Mouse (Mus musculus) forebrain, postnatal 0 days (tissue): ENCODE results near the gene Lamtor3. TPM values are rescaled to one million over a fixed set of nuclear protein-coding genes. Genes with fewer than 3 reads are reported as not detected.

Experiments used
- ATAC-seq: fragments of 200-750 bp; cut with Nextera tagmentation; 2 replicates; pipeline ENCODE4 v1.8.0; 2017; ENCODE audit warnings: mild to moderate bottlenecking, moderate library complexity
- DNase-seq: peaks from one replicate; pipeline ENCODE4 v3.0.0-alpha.2; 2015
- H3K27ac ChIP-seq: fragments of 300-500 bp; sonication (generic); 2 replicates; pipeline ENCODE4 v1.5.1; 2014; ENCODE audit warnings: low read depth, mild to moderate bottlenecking, antibody characterized with exemption, low read length, moderate library complexity, mixed read lengths
- H3K27me3 ChIP-seq: fragments of 300-500 bp; sonication (generic); 2 replicates; pipeline ENCODE4 v1.6.1; 2014; ENCODE audit warnings: mild to moderate bottlenecking, low read length, mixed read lengths; ENCODE audit not compliant: insufficient read depth
- H3K36me3 ChIP-seq: fragments of 300-500 bp; sonication (generic); 2 replicates; pipeline ENCODE4 v1.6.1; 2014; ENCODE audit warnings: mild to moderate bottlenecking, moderate library complexity; ENCODE audit not compliant: insufficient read depth
- H3K4me1 ChIP-seq: fragments of 300-500 bp; sonication (generic); 2 replicates; pipeline ENCODE4 v1.6.1; 2014; ENCODE audit warnings: antibody characterized with exemption; ENCODE audit not compliant: insufficient read depth
- H3K4me2 ChIP-seq: fragments of 300-500 bp; sonication (generic); 2 replicates; pipeline ENCODE4 v1.6.1; 2014; ENCODE audit warnings: low read depth, mild to moderate bottlenecking, moderate library complexity
- H3K4me3 ChIP-seq: fragments of 300-500 bp; sonication (generic); 2 replicates; pipeline ENCODE4 v1.5.1; 2014; ENCODE audit warnings: low read depth, low read length, mixed read lengths
- H3K9ac ChIP-seq: fragments of 300-500 bp; sonication (generic); 2 replicates; pipeline ENCODE4 v1.6.1; 2014; ENCODE audit warnings: mild to moderate bottlenecking
- H3K9me3 ChIP-seq: fragments of 300-500 bp; sonication (generic); 2 replicates; pipeline ENCODE4 v1.6.1; 2016; ENCODE audit warnings: low read length
- CTCF ChIP-seq: sonication (generic); IDR thresholded peaks from 2 replicates; pipeline ENCODE4 v1.5.1; 2016; ENCODE audit warnings: antibody characterized with exemption, control low read depth, low read depth
- WGBS: fragments of 180-500 bp; shearing (Covaris S2); extraction: QIAGEN DNeasy Blood & Tissue Kit; methylation state at CpG from one replicate; pipeline ENCODE4 v1.1.7; 2014; 5-methylcytosine and 5-hydroxymethylcytosine counted together
- polyA plus RNA-seq: library from polyadenylated mRNA; unstranded; fragments of >200 nt; fragmentation: Nextera tagmentation; extraction: Ambion mirVana; gene quantifications from 2 replicates; pipeline ENCODE4 v1.2.1, GENCODE M21; 2015
- total RNA-seq: library from RNA; depleted of rRNA; stranded (reverse); fragments of >200 nt; gene quantifications from 2 replicates; pipeline ENCODE4 v1.2.3, GENCODE M21; 2014; rRNA removed

The Lamtor3 gene
- total and polyA plus RNA-seq, 2 experiments from 2014 or later, result 105 to 123 TPM

DNA sequence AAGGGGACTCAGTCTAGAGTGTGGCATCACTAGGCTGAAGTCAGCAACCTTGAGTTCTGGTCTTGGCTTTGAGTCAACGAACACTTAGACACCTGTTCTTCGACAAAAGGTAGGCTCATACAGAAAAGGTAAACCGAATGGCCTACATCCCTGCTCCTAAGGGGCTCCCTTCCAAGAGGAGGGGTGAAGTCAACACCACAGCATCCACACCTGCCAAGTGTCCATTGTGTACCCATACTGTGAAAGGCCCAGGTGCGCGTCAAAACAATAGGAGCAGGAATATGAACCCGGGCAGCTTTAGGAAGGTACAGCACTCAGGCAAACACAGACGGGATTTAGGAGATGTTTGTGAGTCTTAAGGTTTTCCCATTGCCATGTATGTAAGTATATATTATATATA is 54.7 kb downstream of the Lamtor3 start:
- H3K27me3 ChIP-seq, result no peaks in the 10 kb centered on the region
- H3K27ac ChIP-seq, result no peak overlapping the region
- 93% methylated on average over 7 of the region's 7 CpGs for WGBS
- DNase-seq, result no peak
- H3K4me2 ChIP-seq, result no peak overlapping the region
- no peaks in the 10 kb centered on the region for H3K36me3 ChIP-seq
- no peak overlapping the region for H3K9ac ChIP-seq
- TF ChIP-seq CTCF, result no peak
- H3K4me3 ChIP-seq, result no peak overlapping the region
- H3K9me3 ChIP-seq, result no peaks in the 10 kb centered on the region
- H3K4me1 ChIP-seq, result 0 out of 2 replicates have a peak, but pooled peaks cover 10% of the 10 kb centered on the region
- ATAC-seq, result no peak

DNA sequence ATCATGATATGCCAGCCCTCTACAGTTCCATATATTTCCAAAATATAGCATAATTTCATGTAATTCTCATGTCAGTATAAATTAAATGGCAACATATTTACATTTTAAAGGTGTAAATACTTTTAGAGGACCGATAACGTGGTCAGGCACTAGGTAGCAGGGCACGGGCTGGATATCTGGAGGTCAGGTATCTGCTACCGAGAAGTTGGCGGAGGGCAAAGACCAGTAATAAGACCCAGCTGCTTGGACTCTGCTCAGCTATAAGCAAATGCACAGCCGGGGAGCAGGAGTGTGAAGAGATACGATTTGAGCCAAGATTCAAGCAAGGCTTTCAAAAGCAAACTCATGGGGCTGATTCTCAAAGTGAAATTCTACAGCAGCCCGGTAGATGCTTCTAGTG is 56.0 kb downstream of the Lamtor3 start:
- WGBS, result 74% methylated on average over 8 of the region's 8 CpGs
- H3K36me3 ChIP-seq, result no peaks in the 10 kb centered on the region
- no peak for TF ChIP-seq CTCF
- no peak overlapping the region for H3K27ac ChIP-seq
- no peak overlapping the region for H3K4me2 ChIP-seq
- H3K4me1 ChIP-seq, result 0 out of 2 replicates have a peak, but pooled peaks cover 10% of the 10 kb centered on the region
- DNase-seq (no peak), ATAC-seq (no peak)
- no peaks in the 10 kb centered on the region for H3K27me3 ChIP-seq
- H3K4me3 ChIP-seq, result no peak overlapping the region
- H3K9ac ChIP-seq, result no peak overlapping the region
- no peaks in the 10 kb centered on the region for H3K9me3 ChIP-seq

GRCm38 (mm10) chr3:137975435-137975834 is 57.1 kb downstream of the Lamtor3 start:
- Histone ChIP-seq H3K36me3 (no peaks in the 10 kb centered on the region), H3K4me1 (0 out of 2 replicates have a peak, but pooled peaks cover 10% of the 10 kb centered on the region), H3K9ac (no peak overlapping the region), H3K27ac (no peak overlapping the region), H3K4me3 (no peak overlapping the region), H3K27me3 (no peaks in the 10 kb centered on the region), H3K9me3 (no peaks in the 10 kb centered on the region), H3K4me2 (no peak overlapping the region)
- ATAC-seq (no peak), DNase-seq (no peak)
- no peak for TF ChIP-seq CTCF
- 73% methylated on average over 7 of the region's 7 CpGs for WGBS

GRCm38 (mm10) chr3:137975856-137976423 is 57.6 kb downstream of the Lamtor3 start:
- H3K4me3 ChIP-seq, result no peak overlapping the region
- H3K4me2 ChIP-seq, result no peak overlapping the region
- no peaks in the 10 kb centered on the region for H3K27me3 ChIP-seq
- no peaks in the 10 kb centered on the region for H3K36me3 ChIP-seq
- ATAC-seq (no peak), DNase-seq (no peak)
- H3K4me1 ChIP-seq, result 0 out of 2 replicates have a peak, but pooled peaks cover 10% of the 10 kb centered on the region
- TF ChIP-seq CTCF, result no peak
- no peak overlapping the region for H3K9ac ChIP-seq
- 90% methylated on average over 17 of the region's 17 CpGs for WGBS
- H3K9me3 ChIP-seq, result no peaks in the 10 kb centered on the region
- no peak overlapping the region for H3K27ac ChIP-seq

- ATAC-seq (peak; percentile 77), DNase-seq (peak; percentile 66)
- H3K4me1 ChIP-seq, result 0 out of 2 replicates have a peak, but pooled peaks cover 10% of the 10 kb centered on the region
- TF ChIP-seq CTCF, result no peak
- H3K9me3 ChIP-seq, result no peaks in the 10 kb centered on the region
- peak overlapping the region; percentile 69 for H3K27ac ChIP-seq
- 0 out of 2 replicates have a peak overlapping the region, but pooled peaks have one; percentile 6 for H3K9ac ChIP-seq
- no peak overlapping the region for H3K4me2 ChIP-seq
- H3K36me3 ChIP-seq, result no peaks in the 10 kb centered on the region
- 19% methylated on average over 9 of the region's 9 CpGs for WGBS
- no peaks in the 10 kb centered on the region for H3K27me3 ChIP-seq
- H3K4me3 ChIP-seq, result no peak overlapping the region
Measured at GRCm38 (mm10) chr3:137976943-137977628, 58.8 kb downstream of the Lamtor3 start.

- H3K9ac ChIP-seq, result 0 out of 2 replicates have a peak overlapping the region, but pooled peaks have one; percentile 6
- no peak overlapping the region for H3K4me2 ChIP-seq
- peak; percentile 87 for ATAC-seq
- no peaks in the 10 kb centered on the region for H3K27me3 ChIP-seq
- H3K27ac ChIP-seq, result peak overlapping the region; percentile 69
- 0 out of 2 replicates have a peak, but pooled peaks cover 10% of the 10 kb centered on the region for H3K4me1 ChIP-seq
- no peaks in the 10 kb centered on the region for H3K9me3 ChIP-seq
- H3K4me3 ChIP-seq, result no peak overlapping the region
- DNase-seq, result no peak
- no peaks in the 10 kb centered on the region for H3K36me3 ChIP-seq
- 12% methylated on average over 6 of the region's 6 CpGs for whole genome bisulfite sequencing
- TF ChIP-seq CTCF, result no peak
Measured at GRCm38 (mm10) chr3:137977629-137978041, 59.3 kb downstream of the Lamtor3 start.

DNA sequence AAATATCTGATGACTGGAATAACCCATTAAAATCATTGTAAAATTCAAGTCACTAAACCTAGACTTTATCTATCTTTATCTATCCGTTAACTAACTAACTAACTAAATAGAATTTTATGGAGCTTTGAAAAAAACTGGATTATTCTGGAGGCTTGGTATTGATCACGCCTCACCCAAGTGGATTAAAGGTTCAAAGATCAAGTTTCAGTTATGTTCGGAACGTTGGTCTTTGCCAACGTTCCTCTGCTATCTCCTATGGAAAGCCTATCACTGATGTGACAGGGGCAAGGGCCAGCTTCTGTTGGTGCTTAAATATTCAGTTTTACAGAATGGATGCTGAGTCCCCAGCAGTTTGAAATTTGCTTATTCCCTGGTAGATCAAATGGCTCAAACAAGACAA is 59.9 kb downstream of the Lamtor3 start:
- no peak for TF ChIP-seq CTCF
- Histone ChIP-seq H3K4me1 (0 out of 2 replicates have a peak, but pooled peaks cover 10% of the 10 kb centered on the region), H3K27ac (no peak overlapping the region), H3K9me3 (no peaks in the 10 kb centered on the region), H3K36me3 (no peaks in the 10 kb centered on the region), H3K27me3 (no peaks in the 10 kb centered on the region), H3K4me2 (no peak overlapping the region), H3K9ac (no peak overlapping the region), H3K4me3 (no peak overlapping the region)
- ATAC-seq (no peak), DNase-seq (no peak)
- WGBS, result 61% methylated on average over 5 of the region's 5 CpGs

Other genes with a start within 250 kb of the Lamtor3 start
- 0.19 TPM in 1 of 2 replicates, not detected in the other for gene Gm21962, start 247.0 kb upstream of the Lamtor3 start, total RNA-seq
- gene Gm21962, start 247.0 kb upstream of the Lamtor3 start, polyA plus RNA-seq, result not detected in 2 replicates
- 485 and 592 TPM in 2 replicates for gene H2afz, start 54.0 kb upstream of the Lamtor3 start, total RNA-seq
- 728 and 896 TPM in 2 replicates for gene H2afz, start 54.0 kb upstream of the Lamtor3 start, polyA plus RNA-seq
- gene Dnajb14, start 50.8 kb upstream of the Lamtor3 start, total RNA-seq, result 16.5 and 19.2 TPM in 2 replicates
- 6.5 and 14.9 TPM in 2 replicates for gene Dnajb14, start 50.8 kb upstream of the Lamtor3 start, polyA plus RNA-seq
- gene Dapp1, start 63.0 kb downstream of the Lamtor3 start, total RNA-seq, result 4.3 and 4.9 TPM in 2 replicates
- gene Dapp1, start 63.0 kb downstream of the Lamtor3 start, polyA plus RNA-seq, result 2.8 and 3.3 TPM in 2 replicates
- 0.19 and 0.77 TPM in 2 replicates for gene 1110002E22Rik, start 146.5 kb downstream of the Lamtor3 start, total RNA-seq
- 0.05 and 0.07 TPM in 2 replicates for gene 1110002E22Rik, start 146.5 kb downstream of the Lamtor3 start, polyA plus RNA-seq
- gene Gm5105, start 148.9 kb downstream of the Lamtor3 start, total RNA-seq, result 0.15 and 0.38 TPM in 2 replicates
- 0.15 TPM in 2 replicates for gene Gm5105, start 148.9 kb downstream of the Lamtor3 start, polyA plus RNA-seq
- 2.5 and 7.2 TPM in 2 replicates for gene Trmt10a, start 224.9 kb downstream of the Lamtor3 start, total RNA-seq
- 5.1 and 6.2 TPM in 2 replicates for gene Trmt10a, start 224.9 kb downstream of the Lamtor3 start, polyA plus RNA-seq
- 6.4 and 7.5 TPM in 2 replicates for gene Mttp, start 226.5 kb downstream of the Lamtor3 start, total RNA-seq
- 4.6 and 5.0 TPM in 2 replicates for gene Mttp, start 226.5 kb downstream of the Lamtor3 start, polyA plus RNA-seq